Mouse (Mus musculus) erythroblast, adult 5-6 weeks (primary cell): ENCODE data around the gene Agap2. TPM values are rescaled to one million over a fixed set of nuclear protein-coding genes. Genes with fewer than 3 reads are reported as not detected.

Experiments used
- ATAC-seq: replicated peaks from 2 replicates; pipeline ENCODE4 v1.8.0; 2016; ENCODE audit warnings: moderate number of reproducible peaks, mild to moderate bottlenecking, moderate TSS enrichment, inconsistent platforms; ENCODE audit not compliant: poor library complexity, low FRiP score, severe bottlenecking
- total RNA-seq, 2 experiments: library from RNA; stranded (forward) in 1 of 2; stranded (reverse) in 1 of 2; fragments of 150-400 nt in 1 of 2; fragments of 200-764, 138-1000 nt in 1 of 2; gene quantifications; 2 replicates each; pipeline versions ENCODE4 v1.2.3 to v1.2.4; 2015 to 2017; ENCODE audit warnings: low replicate concordance in 2 of 2

Gene Agap2
- total RNA-seq, 2 experiments from 2014 or later = 2.0 to 6.5 TPM

- ATAC-seq = no peak
Measured at GRCm38 (mm10) chr10:127094382-127094802, 19.3 kb downstream of the Agap2 start.

GRCm38 (mm10) chr10:127098514-127098913 is 23.4 kb downstream of the Agap2 start:
- ATAC-seq = no peak

- ATAC-seq = no peak
Measured at GRCm38 (mm10) chr10:127099191-127099590, 24.1 kb downstream of the Agap2 start.

GRCm38 (mm10) chr10:127099868-127100267 is 24.8 kb downstream of the Agap2 start:
- no peak for ATAC-seq

GRCm38 (mm10) chr10:127100414-127100813 is 25.3 kb downstream of the Agap2 start:
- ATAC-seq = no peak

- no peak for ATAC-seq
Measured at GRCm38 (mm10) chr10:127101151-127101550, 26.1 kb downstream of the Agap2 start.

- no peak for ATAC-seq
Measured at GRCm38 (mm10) chr10:127103631-127104030, 28.5 kb downstream of the Agap2 start.

- peak; percentile 54 for ATAC-seq
Measured at GRCm38 (mm10) chr10:127107563-127108261, 32.6 kb downstream of the Agap2 start.

GRCm38 (mm10) chr10:127108262-127108583 is 33.1 kb downstream of the Agap2 start:
- ATAC-seq = no peak

- ATAC-seq = no peak
Measured at GRCm38 (mm10) chr10:127111001-127111887, 36.2 kb downstream of the Agap2 start.

- ATAC-seq = no peak
Measured at GRCm38 (mm10) chr10:127114408-127114807, 39.3 kb downstream of the Agap2 start.

GRCm38 (mm10) chr10:127115068-127115467 is 40.0 kb downstream of the Agap2 start:
- no peak for ATAC-seq

- ATAC-seq = no peak
Measured at GRCm38 (mm10) chr10:127118470-127118869, 43.4 kb downstream of the Agap2 start.

- ATAC-seq = no peak
Measured at GRCm38 (mm10) chr10:127119229-127119628, 44.1 kb downstream of the Agap2 start.

GRCm38 (mm10) chr10:127120301-127121065 is 45.4 kb downstream of the Agap2 start:
- peak; percentile 4 for ATAC-seq

- ATAC-seq = peak; percentile 92
Measured at GRCm38 (mm10) chr10:127121066-127121477, 46.0 kb downstream of the Agap2 start, which contains the start of gene Os9. TSS of gene Os9 (minus strand) at chr10:127121131.

GRCm38 (mm10) chr10:127122018-127122417 is 46.9 kb downstream of the Agap2 start:
- ATAC-seq = no peak

GRCm38 (mm10) chr10:127122784-127123435 is 47.8 kb downstream of the Agap2 start:
- ATAC-seq = peak; percentile 66

- peak; percentile 52 for ATAC-seq
Measured at GRCm38 (mm10) chr10:127123436-127123805, 48.3 kb downstream of the Agap2 start.
